Mouse (Mus musculus) spleen, adult 2 months (tissue): ENCODE measurements around the gene Ifnlr1.

ENCODE experiments used
- CTCF ChIP-seq: fragments of 200-500 bp; IDR thresholded peaks from 2 replicates; pipeline ENCODE4 v1.5.1; 2011; ENCODE audit warnings: mild to moderate bottlenecking, inconsistent platforms; ENCODE audit not compliant: insufficient read depth, insufficient read length, insufficient replicate concordance; ENCODE audit errors: extremely low read depth
- POLR2A ChIP-seq: fragments of 200-500 bp; IDR thresholded peaks from 2 replicates; pipeline ENCODE4 v1.6.1; 2011; ENCODE audit warnings: low read depth, low read length, inconsistent platforms

- TF ChIP-seq POLR2A: no peak
- no peak for TF ChIP-seq CTCF
These were observed 474 bp downstream of the Ifnlr1 start for GRCm38 (mm10) chr4:135686568-135686953.
